Mouse (Mus musculus): ENCODE measurements around the gene Acadvl.

GRCm38 (mm10) chr11:69970775-69971174, 44.4 kb downstream of the Acadvl start:
- TF ChIP-seq CTCF (IDR thresholded peaks at IDR 0.05; ENCODE audit: borderline replicate concordance, extremely low read depth, insufficient read depth, insufficient read length) = no peak
- no peak for TF ChIP-seq POLR2A (IDR thresholded peaks at IDR 0.05; ENCODE audit: borderline replicate concordance, extremely low read depth, insufficient read depth, insufficient read length, poor library complexity, severe bottlenecking)

All from brain, embryonic 14.5 days (tissue).